Mouse (Mus musculus) urinary bladder, postnatal 0 days (tissue): ENCODE results near the gene Rbks. TPM values are rescaled to one million over a fixed set of nuclear protein-coding genes. Genes with fewer than 3 reads are reported as not detected.

Experiments used
- microRNA-seq: library from miRNA; unstranded; fragments of <30 nt; microRNA quantifications from one replicate; pipeline ENCODE4, GENCODE M21; 2016
- polyA plus RNA-seq: library from polyadenylated mRNA; unstranded; fragments of >200 nt; fragmentation: Nextera tagmentation; extraction: Ambion mirVana; gene quantifications from 2 replicates; pipeline ENCODE4 v1.2.1, GENCODE M21; 2015

The Rbks gene
- 1.8 and 2.8 TPM in 2 replicates for polyA plus RNA-seq

GRCm38 (mm10) chr5:31696971-31697643 lies at the start of gene Rbks:
TSS of gene Rbks (minus strand) at chr5:31697627.

GRCm38 (mm10) chr5:31697644-31698296 lies 343 bp upstream of the Rbks start, which contains the start of gene Babam2:
TSS of gene Babam2 (plus strand) at chr5:31697684.

GRCm38 (mm10) chr5:31596481-31597429 lies 100.7 kb downstream of the Rbks start, which contains the start of gene Mrpl33:
TSS of gene Mrpl33 (plus strand) at chr5:31596935.

Small RNA genes within 50 kb of the gene (microRNA-seq; reads per million reads assigned to microRNA genes)
- not detected for gene Mir3473e

Other genes starting within 250 kb of the Rbks start
- gene Zfp512, start 245.2 kb downstream of the Rbks start, polyA plus RNA-seq = 16.1 and 17.2 TPM in 2 replicates
- not detected in 2 replicates for gene 4930548H24Rik, start 211.9 kb downstream of the Rbks start, polyA plus RNA-seq
- 25.9 and 26.0 TPM in 2 replicates for gene Gpn1, start 202.9 kb downstream of the Rbks start, polyA plus RNA-seq
- 17.3 and 20.0 TPM in 2 replicates for gene Slc4a1ap, start 170.6 kb downstream of the Rbks start, polyA plus RNA-seq
- gene Supt7l, start 169.8 kb downstream of the Rbks start, polyA plus RNA-seq = 13.3 and 13.4 TPM in 2 replicates
- 490 and 531 TPM in 2 replicates for gene Mrpl33, start 100.7 kb downstream of the Rbks start, polyA plus RNA-seq
- gene Babam2, start 57 bp upstream of the Rbks start, polyA plus RNA-seq = 49.7 and 60.4 TPM in 2 replicates